In genomic region chr1:120883632-120884031, GRCm38 (mm10) we compare ENCODE assay signal across 9 mouse cellular contexts.
DNase-seq lines count a peak whose midpoint lies in the region; ATAC-seq lines count a peak whose summit lies in the region.
"Had no signal": no experiment of that assay in that cellular context is flagged by ENCODE, and none has a peak within 500 bp of the region (broad histone marks: within the 10 kb centered on the region; RNA-seq: fewer than 3 reads in every experiment).

No protein-coding gene starts in this region.

- no peaks in the 10 kb centered on the region for H3K36me3 ChIP-seq in forebrain, embryonic 14.5 days (ENCODE audit: control insufficient read depth, insufficient read depth, low read length)
- H3K36me3 ChIP-seq in midbrain, embryonic 15.5 days (replicated peaks), result no peaks in the 10 kb centered on the region

- no peaks in the 10 kb centered on the region for H3K9me3 ChIP-seq in forebrain, embryonic 14.5 days (replicated peaks; ENCODE audit: control insufficient read depth, low read length)
- no peaks in the 10 kb centered on the region for H3K9me3 ChIP-seq in midbrain, embryonic 15.5 days

- H3K4me2 ChIP-seq in forebrain, embryonic 14.5 days (ENCODE audit: low read length), result no peak overlapping the region
- no peak overlapping the region for H3K4me2 ChIP-seq in midbrain, embryonic 15.5 days
- H3K4me2 ChIP-seq: lung, embryonic 14.5 days had no signal

- WGBS in forebrain, embryonic 14.5 days, result 30% methylated on average over 9 of the region's 9 CpGs
- 34% methylated on average over 9 of the region's 9 CpGs for WGBS in midbrain, embryonic 15.5 days

- no peak overlapping the region for H3K9ac ChIP-seq in forebrain, embryonic 14.5 days (ENCODE audit: low read length)
- no peak overlapping the region for H3K9ac ChIP-seq in midbrain, embryonic 15.5 days
- H3K9ac ChIP-seq: lung, embryonic 14.5 days had no signal

- peak; percentile 88 for ATAC-seq in forebrain, embryonic 14.5 days
- peak; percentile 69 for ATAC-seq in midbrain, embryonic 15.5 days (replicated peaks)

- no peaks in the 10 kb centered on the region for H3K27me3 ChIP-seq in forebrain, embryonic 14.5 days (replicated peaks; ENCODE audit: control insufficient read depth, insufficient read depth, low read length)
- H3K27me3 ChIP-seq in midbrain, embryonic 15.5 days (replicated peaks), result no peaks in the 10 kb centered on the region

- H3K27ac ChIP-seq in forebrain, embryonic 14.5 days (ENCODE audit: low read depth, low read length), result no peak overlapping the region
- 0 out of 2 replicates have a peak overlapping the region, but pooled peaks have one; percentile 0 for H3K27ac ChIP-seq in midbrain, embryonic 15.5 days

- peak; percentile 29 to 37 for DNase-seq in layer of hippocampus, postnatal 10 days (ENCODE audit: low spot score in 2 of 2)
- DNase-seq in layer of hippocampus, adult 8-10 months (ENCODE audit: low spot score in 2 of 2), result no peak
- DNase-seq in cerebellum, postnatal 25 days, result peak; percentile 34 to 58
- DNase-seq in forebrain, embryonic 14.5 days (ENCODE audit: low spot score), result peak; percentile 78
- DNase-seq in ovary, postnatal 14 days (ENCODE audit: low spot score), result no peak
- DNase-seq in kidney, postnatal 25 days, result no peak
- DNase-seq: kidney, postnatal 36 days; lung, embryonic 14.5 days had no signal

- H3K4me1 ChIP-seq in forebrain, embryonic 14.5 days (ENCODE audit: control insufficient read depth, insufficient read depth, low read length), result peaks cover 15% of the 10 kb centered on the region
- H3K4me1 ChIP-seq in midbrain, embryonic 15.5 days, result peaks cover 11% of the 10 kb centered on the region; the same call in 1 of the 2 replicates

- H3K4me3 ChIP-seq in forebrain, embryonic 14.5 days (ENCODE audit: low read depth, low read length), result no peak overlapping the region
- H3K4me3 ChIP-seq in midbrain, embryonic 15.5 days, result no peak overlapping the region

Comparison
In these comparisons a context has a peak if more than half of its experiments do, and no peak if none do; other contexts are left out.
1. DNase-seq: peak in layer of hippocampus, postnatal 10 days (2 of 2), cerebellum, postnatal 25 days (2 of 2) and forebrain, embryonic 14.5 days (single experiment); none in layer of hippocampus, adult 8-10 months (0 of 2), ovary, postnatal 14 days (single experiment) and kidney, postnatal 25 days (0 of 2).